Mouse (Mus musculus) kidney, adult 9 months (tissue): Measurements from ENCODE around the gene Vmn2r63.
"Not testable (repeated sequence)": the region's sequence is repeated elsewhere in the genome, so short reads cannot be mapped to it uniquely, and the experiment has no call there.

Experiments
- DNase-seq: peaks from one replicate; pipeline ENCODE4 v3.0.0; 2022

Vmn2r63 gene

DNA sequence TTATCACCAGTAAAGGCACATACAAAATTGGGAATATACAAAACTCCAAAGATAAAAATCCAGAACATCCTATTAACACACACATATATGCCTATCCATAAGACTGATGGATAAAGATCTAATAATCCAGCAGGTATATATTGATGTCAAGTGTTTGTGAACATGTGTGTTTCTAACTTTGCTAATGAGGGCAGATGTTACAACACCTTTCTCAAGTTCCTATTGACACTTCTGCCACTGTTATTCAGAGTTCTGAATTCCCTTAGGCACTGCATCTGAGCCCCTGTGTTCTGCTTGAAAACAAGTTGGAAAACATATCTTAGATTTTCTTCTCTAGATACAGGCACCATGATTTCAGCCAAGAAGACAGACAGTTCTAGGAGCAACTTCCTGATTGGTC, at the start of gene Vmn2r63:
Gene Vmn2r63, minus strand, starts transcription at position 101 of the 400 bp plus-strand sequence.
- DNase-seq: not testable (repeated sequence)

GRCm38 (mm10) chr7:42980739-42981138, 47.1 kb upstream of the Vmn2r63 start:
- DNase-seq: no peak

DNA sequence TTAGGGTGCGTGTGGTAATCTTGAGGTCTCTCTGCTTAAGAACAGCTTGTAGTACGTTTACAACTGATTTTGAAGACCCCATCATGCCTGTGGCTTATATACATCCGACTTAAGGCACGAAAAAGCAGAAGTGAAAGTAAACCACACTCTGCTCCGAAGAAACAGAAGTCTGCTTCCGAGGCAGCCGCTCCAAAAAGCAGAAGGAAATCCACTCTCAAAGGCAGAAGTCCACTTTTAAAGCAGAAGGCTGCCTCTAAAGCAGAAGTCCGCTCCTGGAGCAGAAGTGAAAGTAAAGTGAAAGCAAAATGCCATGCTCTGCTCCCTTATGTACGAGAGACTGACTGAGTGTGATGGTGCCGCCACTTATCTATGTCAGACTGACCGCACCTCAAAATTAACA, 46.5 kb upstream of the Vmn2r63 start:
- no peak for DNase-seq

GRCm38 (mm10) chr7:42965246-42965645, 31.6 kb upstream of the Vmn2r63 start:
- no peak for DNase-seq

DNA sequence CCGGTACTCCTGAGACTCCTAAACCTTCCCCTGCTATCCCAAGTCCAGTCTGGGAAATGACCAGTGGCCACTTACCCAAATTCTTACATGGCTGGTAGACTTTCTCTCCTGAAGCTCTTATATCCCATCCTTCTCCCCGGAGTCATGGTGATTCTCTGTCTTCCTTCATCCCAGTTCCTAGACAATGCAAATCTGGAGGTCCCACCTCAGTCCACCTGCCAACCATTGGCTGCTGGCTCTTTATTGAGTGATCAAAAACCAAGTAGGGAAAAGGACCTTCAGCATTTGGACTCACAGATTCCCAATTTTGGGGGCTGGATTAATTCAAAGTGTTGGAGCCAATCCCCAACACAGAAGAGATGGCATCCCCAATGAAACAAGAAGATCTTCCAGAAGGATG, 35.6 kb downstream of the Vmn2r63 start:
- DNase-seq: not testable (repeated sequence)

DNA sequence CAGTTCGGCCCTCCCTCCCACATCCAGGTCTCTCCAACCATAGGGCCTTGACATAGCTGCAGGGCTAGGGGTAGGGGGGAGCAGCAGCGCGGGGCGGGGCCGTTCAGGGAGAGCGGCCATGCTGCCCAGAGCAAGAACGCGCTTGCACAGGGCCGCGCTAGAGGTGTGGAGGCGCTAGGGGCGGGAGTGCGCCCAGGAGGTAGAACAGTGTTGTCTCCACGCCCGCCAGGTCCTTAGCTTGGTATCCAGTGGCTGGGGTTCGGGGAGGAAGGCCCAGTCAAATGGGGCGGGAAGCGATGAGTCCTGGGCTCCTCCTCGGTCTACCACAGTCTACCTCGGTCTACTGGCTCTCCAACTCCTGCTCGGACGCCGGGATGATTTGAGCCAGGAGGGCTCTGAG, 55.5 kb downstream of the Vmn2r63 start:
- no peak for DNase-seq

DNA sequence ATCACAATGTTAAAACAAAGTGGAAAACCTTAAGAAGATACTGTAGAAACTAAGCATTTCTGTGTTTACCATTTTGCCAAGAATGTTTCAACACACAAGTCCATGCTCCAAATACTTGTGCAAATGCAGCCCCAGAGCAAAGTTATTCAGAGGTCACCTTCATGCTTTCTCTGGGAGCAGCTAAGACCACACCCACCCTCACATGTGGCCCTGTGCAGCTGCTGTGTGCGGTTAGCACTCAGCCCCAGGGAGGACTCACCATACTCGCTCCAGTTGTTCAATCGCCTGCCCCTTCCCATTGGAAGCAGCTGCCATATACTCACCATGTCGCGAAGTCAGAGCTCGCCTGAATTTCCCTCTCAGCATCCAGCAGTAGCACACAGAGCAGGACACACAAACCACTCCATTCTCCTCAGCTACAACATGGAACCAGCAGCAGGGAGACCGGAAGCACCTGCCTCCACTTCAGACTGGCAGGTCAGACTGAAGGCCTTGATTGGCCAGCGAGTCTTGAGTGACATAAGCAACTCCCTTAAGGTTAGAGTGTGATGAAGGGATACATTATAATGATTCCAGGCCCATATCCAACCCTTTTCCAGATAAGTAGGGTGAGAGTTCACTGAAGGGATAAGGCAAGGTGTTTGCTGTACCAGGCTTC, 66.7 kb downstream of the Vmn2r63 start, which contains the start of gene Gm2381:
Gene Gm2381, minus strand, starts transcription at position 434 of the 658 bp plus-strand sequence.
- DNase-seq: not testable (repeated sequence)
